Mouse (Mus musculus) forebrain, embryonic 13.5 days (tissue): ENCODE measurements at regions not wholly inside any gene's neighbourhood (a gene's known extent, or its start where the extent isn't known, plus 50 kb on each side); places are given as distances from the start of the nearest gene placed in this dataset.

Experiments
- ATAC-seq: fragments of 200-750 bp; cut with Nextera tagmentation; 2 replicates; pipeline ENCODE4 v1.8.0; 2017
- H3K27ac ChIP-seq: fragments of 300-500 bp; sonication (generic); 2 replicates; pipeline ENCODE4 v1.5.1; 2015; ENCODE audit warnings: inconsistent platforms, mild to moderate bottlenecking, moderate library complexity
- H3K27me3 ChIP-seq: fragments of 300-500 bp; sonication (generic); 2 replicates; pipeline ENCODE4 v1.6.1; 2015; ENCODE audit warnings: mild to moderate bottlenecking, inconsistent platforms
- H3K36me3 ChIP-seq: fragments of 300-500 bp; sonication (generic); 2 replicates; pipeline ENCODE4 v1.6.1; 2015; ENCODE audit warnings: mild to moderate bottlenecking, inconsistent platforms; ENCODE audit not compliant: poor library complexity, severe bottlenecking
- H3K4me1 ChIP-seq: fragments of 300-500 bp; sonication (generic); 2 replicates; pipeline ENCODE4 v1.6.1; 2015; ENCODE audit warnings: inconsistent platforms
- H3K4me2 ChIP-seq: fragments of 300-500 bp; sonication (generic); 2 replicates; pipeline ENCODE4 v1.6.1; 2015; ENCODE audit warnings: inconsistent platforms, mild to moderate bottlenecking, moderate library complexity
- H3K4me3 ChIP-seq: fragments of 300-500 bp; sonication (generic); 2 replicates; pipeline ENCODE4 v1.5.1; 2015; ENCODE audit warnings: mild to moderate bottlenecking, inconsistent platforms
- H3K9ac ChIP-seq: fragments of 300-500 bp; sonication (generic); 2 replicates; pipeline ENCODE4 v1.6.1; 2015; ENCODE audit warnings: mild to moderate bottlenecking, inconsistent platforms
- H3K9me3 ChIP-seq: fragments of 300-500 bp; sonication (generic); replicated peaks from 2 replicates; pipeline ENCODE4 v1.6.1; 2016; ENCODE audit warnings: inconsistent platforms
- WGBS: fragments of 180-500 bp; shearing (Covaris S2); methylation state at CpG from one replicate; pipeline ENCODE4 v1.1.7; 2015; 5-methylcytosine and 5-hydroxymethylcytosine counted together

GRCm38 (mm10) chr3:128014909-128015308, 118.8 kb upstream of the Fam241a start:
- ATAC-seq, result no peak
- H3K4me2 ChIP-seq, result no peak overlapping the region
- H3K9ac ChIP-seq, result no peak overlapping the region
- H3K27me3 ChIP-seq, result no peaks in the 10 kb centered on the region
- H3K27ac ChIP-seq, result no peak overlapping the region
- H3K36me3 ChIP-seq, result no peaks in the 10 kb centered on the region
- WGBS, result 89% methylated on average over 1 of the region's 1 CpGs
- H3K9me3 ChIP-seq, result no peaks in the 10 kb centered on the region
- no peak overlapping the region for H3K4me3 ChIP-seq
- H3K4me1 ChIP-seq, result no peaks in the 10 kb centered on the region

DNA sequence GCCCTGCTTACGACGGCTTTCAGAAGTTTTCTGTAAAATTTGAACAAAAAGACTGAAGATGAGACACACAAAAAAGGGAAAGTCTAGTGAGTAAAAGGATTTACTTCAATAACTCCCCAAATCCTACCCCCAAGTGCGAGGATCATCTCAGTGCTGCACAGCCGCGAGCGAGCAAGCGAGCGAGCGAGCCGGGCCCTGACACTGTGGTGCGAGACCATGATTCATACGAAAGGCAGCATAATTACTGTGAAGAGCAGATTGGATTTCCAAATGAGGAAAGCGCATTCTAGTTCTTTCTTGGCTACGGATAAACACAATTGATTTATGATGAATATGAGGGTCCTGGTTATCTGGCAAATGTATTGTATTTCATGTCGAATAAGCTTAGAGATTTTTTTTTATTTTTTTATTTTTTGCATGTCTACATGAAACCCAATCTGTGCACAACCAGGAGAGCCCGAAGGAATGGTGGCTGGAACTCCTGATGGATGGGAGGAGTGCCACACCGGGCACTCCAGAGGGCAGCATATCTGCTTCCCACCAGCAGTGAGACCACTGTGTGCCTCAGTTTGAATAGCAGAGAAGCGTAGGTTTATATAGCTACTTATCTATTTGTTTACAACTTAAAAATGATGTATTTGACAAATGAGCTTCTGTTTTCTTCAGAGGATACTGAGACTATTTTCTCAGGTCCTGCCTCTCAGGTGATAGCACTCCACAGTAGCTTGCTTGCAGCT, 106.9 kb upstream of the Fam241a start:
- no peak overlapping the region for H3K9ac ChIP-seq
- ATAC-seq, result no peak
- no peak overlapping the region for H3K4me3 ChIP-seq
- no peaks in the 10 kb centered on the region for H3K36me3 ChIP-seq
- H3K27ac ChIP-seq, result no peak overlapping the region
- no peaks in the 10 kb centered on the region for H3K9me3 ChIP-seq
- no peaks in the 10 kb centered on the region for H3K4me1 ChIP-seq
- no peak overlapping the region for H3K4me2 ChIP-seq
- no peaks in the 10 kb centered on the region for H3K27me3 ChIP-seq
- WGBS, result 84% methylated on average over 18 of the region's 18 CpGs

DNA sequence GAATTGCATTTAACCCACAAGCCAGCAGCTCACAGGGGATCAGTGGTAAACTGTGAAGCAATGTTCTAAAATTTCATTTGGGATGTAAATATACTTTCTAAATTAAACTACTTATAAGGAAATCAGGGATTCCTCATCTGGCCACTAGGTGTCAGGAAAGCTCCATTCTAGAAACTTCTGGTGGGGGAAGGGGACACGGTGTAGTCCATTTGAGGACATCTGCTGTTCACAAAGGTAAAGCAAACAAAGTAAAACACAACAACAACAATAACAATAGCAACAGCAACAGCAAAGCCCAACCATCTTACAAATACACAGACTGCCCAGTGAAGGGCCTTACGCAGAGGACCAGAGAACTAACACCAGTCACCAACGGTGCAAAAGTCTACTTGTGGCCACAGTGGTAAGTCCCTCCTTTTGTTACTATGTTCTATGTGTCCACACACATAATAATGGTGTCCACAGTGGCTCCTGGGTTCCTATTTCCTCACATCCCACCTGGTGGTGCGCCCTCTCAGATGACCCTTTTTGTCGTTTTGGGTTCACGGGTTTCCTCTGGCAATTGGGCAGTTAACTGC, 105.9 kb upstream of the Fam241a start:
- ATAC-seq, result peak; percentile 68
- 74% methylated on average over 6 of the region's 6 CpGs for WGBS

DNA sequence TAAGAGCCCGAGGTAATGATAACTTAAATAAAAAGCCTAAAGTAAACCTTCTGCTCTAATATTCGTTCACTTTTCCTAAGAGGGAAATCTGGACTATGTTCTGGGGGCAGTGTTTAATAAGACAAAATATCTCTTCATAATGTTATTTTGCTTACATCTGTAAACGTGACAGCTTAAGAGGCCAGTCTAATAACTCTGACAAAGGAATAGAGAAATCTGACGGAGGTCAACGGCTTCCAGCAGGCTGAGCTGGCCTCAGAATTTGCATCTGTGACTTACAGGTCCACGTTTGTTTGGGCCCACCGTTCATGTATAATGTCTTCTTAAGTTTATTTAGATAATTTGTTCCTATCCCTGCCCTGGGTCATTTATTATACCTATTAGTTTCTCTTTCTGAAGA, 99.6 kb upstream of the Fam241a start:
- Histone ChIP-seq H3K9me3 (no peaks in the 10 kb centered on the region), H3K27ac (no peak overlapping the region), H3K27me3 (no peaks in the 10 kb centered on the region), H3K9ac (no peak overlapping the region), H3K4me2 (no peak overlapping the region), H3K4me3 (no peak overlapping the region), H3K4me1 (no peaks in the 10 kb centered on the region), H3K36me3 (no peaks in the 10 kb centered on the region)
- 74% methylated on average over 7 of the region's 7 CpGs for WGBS
- no peak for ATAC-seq

More for the DNA sequence above, 105.9 kb upstream of the Fam241a start:
- Histone ChIP-seq H3K27me3 (no peaks in the 10 kb centered on the region), H3K27ac (no peak overlapping the region), H3K9me3 (no peaks in the 10 kb centered on the region), H3K4me3 (no peak overlapping the region), H3K4me1 (no peaks in the 10 kb centered on the region), H3K4me2 (no peak overlapping the region), H3K36me3 (no peaks in the 10 kb centered on the region), H3K9ac (no peak overlapping the region)

GRCm38 (mm10) chr3:127987583-127987982, 91.5 kb upstream of the Fam241a start:
- no peak for ATAC-seq
- H3K9me3 ChIP-seq, result no peaks in the 10 kb centered on the region
- H3K27me3 ChIP-seq, result no peaks in the 10 kb centered on the region
- H3K36me3 ChIP-seq, result no peaks in the 10 kb centered on the region
- H3K4me1 ChIP-seq, result no peaks in the 10 kb centered on the region
- H3K4me3 ChIP-seq, result no peak overlapping the region
- no peak overlapping the region for H3K9ac ChIP-seq
- 59% methylated on average over 6 of the region's 6 CpGs for WGBS
- H3K27ac ChIP-seq, result no peak overlapping the region
- no peak overlapping the region for H3K4me2 ChIP-seq

DNA sequence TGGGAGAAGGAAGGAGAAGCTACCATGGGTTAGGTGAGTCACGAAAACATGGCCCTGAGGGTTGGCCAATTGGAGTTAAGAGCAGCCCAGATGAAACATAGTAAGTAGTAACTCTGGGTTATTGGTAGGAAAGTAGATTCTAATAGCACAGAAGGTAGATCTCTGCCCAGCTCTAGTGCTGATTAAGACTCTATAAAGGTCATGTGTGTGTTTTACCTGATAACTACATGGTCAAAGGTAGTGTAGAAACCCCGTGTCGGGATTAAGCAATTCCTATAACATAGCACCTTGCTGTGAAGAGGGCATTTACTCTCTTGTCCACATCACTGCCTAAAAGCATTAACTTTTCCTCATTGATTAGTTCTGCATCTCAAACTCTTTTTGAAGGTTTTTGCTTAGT, 89.0 kb upstream of the Fam241a start:
- H3K4me3 ChIP-seq, result no peak overlapping the region
- no peaks in the 10 kb centered on the region for H3K36me3 ChIP-seq
- H3K27me3 ChIP-seq, result no peaks in the 10 kb centered on the region
- no peak overlapping the region for H3K27ac ChIP-seq
- no peaks in the 10 kb centered on the region for H3K9me3 ChIP-seq
- H3K4me1 ChIP-seq, result no peaks in the 10 kb centered on the region
- no peak for ATAC-seq
- H3K9ac ChIP-seq, result no peak overlapping the region
- no peak overlapping the region for H3K4me2 ChIP-seq
- 81% methylated on average over 3 of the region's 3 CpGs for WGBS

DNA sequence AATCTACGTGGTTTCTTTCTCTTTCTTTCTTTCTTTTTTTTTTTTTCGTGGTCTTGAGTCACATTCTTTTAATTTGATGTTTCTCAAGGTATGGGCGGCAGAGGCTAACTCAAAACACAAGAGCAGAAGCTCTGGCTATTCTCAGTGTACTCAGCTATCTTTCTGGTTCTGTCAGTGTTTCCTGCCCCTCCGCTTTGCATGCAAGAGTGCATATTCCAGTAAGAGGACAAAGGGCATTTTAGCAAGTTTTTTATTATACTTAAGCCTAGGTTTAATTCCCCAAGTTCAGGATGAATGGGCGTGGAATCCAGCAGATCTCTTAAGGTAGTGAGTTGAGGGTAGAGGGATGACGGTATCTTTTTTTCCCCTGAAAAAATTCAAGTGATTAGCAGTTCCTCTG, 81.1 kb upstream of the Fam241a start:
- no peaks in the 10 kb centered on the region for H3K4me1 ChIP-seq
- no peaks in the 10 kb centered on the region for H3K36me3 ChIP-seq
- H3K27me3 ChIP-seq, result no peaks in the 10 kb centered on the region
- H3K27ac ChIP-seq, result no peak overlapping the region
- no peak overlapping the region for H3K4me3 ChIP-seq
- no peak overlapping the region for H3K9ac ChIP-seq
- H3K9me3 ChIP-seq, result no peaks in the 10 kb centered on the region
- no peak overlapping the region for H3K4me2 ChIP-seq
- no peak for ATAC-seq
- WGBS, result 85% methylated on average over 6 of the region's 6 CpGs

DNA sequence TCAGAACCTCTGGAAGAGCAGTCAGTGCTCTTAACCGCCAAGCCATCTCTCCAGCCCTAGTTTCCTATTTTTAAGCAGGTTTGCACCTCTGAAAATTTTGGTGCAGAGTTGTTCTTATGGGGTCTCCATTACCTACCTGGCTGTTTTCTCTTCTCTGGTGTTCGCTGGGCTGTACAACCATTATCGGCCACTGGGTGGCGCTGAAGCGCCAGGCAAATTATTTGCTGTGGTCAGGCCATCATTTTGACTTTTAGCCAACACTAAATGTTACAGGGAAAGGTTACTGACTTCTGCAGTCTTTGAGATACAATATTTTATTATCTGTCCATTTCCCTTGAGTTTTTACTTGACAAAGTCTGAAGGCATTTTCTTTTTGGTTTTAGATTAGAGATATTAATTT, 74.8 kb upstream of the Fam241a start:
- H3K4me1 ChIP-seq, result no peaks in the 10 kb centered on the region
- ATAC-seq, result no peak
- WGBS, result 4% methylated on average over 5 of the region's 5 CpGs
- no peaks in the 10 kb centered on the region for H3K36me3 ChIP-seq
- H3K27me3 ChIP-seq, result no peaks in the 10 kb centered on the region
- H3K9ac ChIP-seq, result no peak overlapping the region
- no peaks in the 10 kb centered on the region for H3K9me3 ChIP-seq
- no peak overlapping the region for H3K4me3 ChIP-seq
- no peak overlapping the region for H3K4me2 ChIP-seq
- no peak overlapping the region for H3K27ac ChIP-seq

- no peak overlapping the region for H3K27ac ChIP-seq
- H3K36me3 ChIP-seq, result no peaks in the 10 kb centered on the region
- no peak for ATAC-seq
- no peak overlapping the region for H3K4me3 ChIP-seq
- H3K27me3 ChIP-seq, result no peaks in the 10 kb centered on the region
- H3K9ac ChIP-seq, result no peak overlapping the region
- no peaks in the 10 kb centered on the region for H3K9me3 ChIP-seq
- WGBS, result 71% methylated on average over 10 of the region's 10 CpGs
- H3K4me2 ChIP-seq, result no peak overlapping the region
- H3K4me1 ChIP-seq, result no peaks in the 10 kb centered on the region
Observed at GRCm38 (mm10) chr3:127967170-127967569, 71.0 kb upstream of the Fam241a start.

DNA sequence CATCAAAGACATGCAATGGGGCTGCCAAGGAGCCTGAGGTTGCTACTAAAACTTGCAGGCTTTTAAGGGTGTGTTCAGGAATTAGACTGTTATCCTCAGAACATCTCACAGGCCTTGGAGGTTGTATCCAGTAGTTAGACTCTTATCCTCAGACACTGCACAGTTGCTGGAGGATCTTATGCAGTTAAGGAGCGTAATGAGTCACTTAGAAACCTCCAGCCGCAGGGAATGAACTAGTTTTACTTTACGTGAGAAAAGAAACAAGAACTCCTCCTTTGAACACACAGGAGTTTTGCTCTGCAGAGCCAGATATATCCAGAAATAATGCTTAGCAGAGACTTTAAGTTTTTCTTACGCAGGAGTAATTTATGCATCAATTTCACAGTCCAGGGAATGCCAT, 70.1 kb upstream of the Fam241a start:
- Histone ChIP-seq H3K4me1 (no peaks in the 10 kb centered on the region), H3K27me3 (no peaks in the 10 kb centered on the region), H3K9me3 (no peaks in the 10 kb centered on the region), H3K4me3 (no peak overlapping the region), H3K9ac (no peak overlapping the region), H3K4me2 (no peak overlapping the region), H3K36me3 (no peaks in the 10 kb centered on the region), H3K27ac (no peak overlapping the region)
- 88% methylated on average over 4 of the region's 4 CpGs for WGBS
- no peak for ATAC-seq

GRCm38 (mm10) chr3:127958919-127959684, 63.0 kb upstream of the Fam241a start:
- no peak overlapping the region for H3K9ac ChIP-seq
- 0 out of 2 replicates have a peak overlapping the region, but pooled peaks have one; percentile 16 for H3K4me2 ChIP-seq
- no peaks in the 10 kb centered on the region for H3K27me3 ChIP-seq
- no peaks in the 10 kb centered on the region for H3K36me3 ChIP-seq
- no peaks in the 10 kb centered on the region for H3K9me3 ChIP-seq
- peak overlapping the region; percentile 14 for H3K27ac ChIP-seq
- ATAC-seq, result peak; percentile 90
- peaks cover 7% of the 10 kb centered on the region for H3K4me1 ChIP-seq
- 6% methylated on average over 13 of the region's 13 CpGs for WGBS
- H3K4me3 ChIP-seq, result no peak overlapping the region

DNA sequence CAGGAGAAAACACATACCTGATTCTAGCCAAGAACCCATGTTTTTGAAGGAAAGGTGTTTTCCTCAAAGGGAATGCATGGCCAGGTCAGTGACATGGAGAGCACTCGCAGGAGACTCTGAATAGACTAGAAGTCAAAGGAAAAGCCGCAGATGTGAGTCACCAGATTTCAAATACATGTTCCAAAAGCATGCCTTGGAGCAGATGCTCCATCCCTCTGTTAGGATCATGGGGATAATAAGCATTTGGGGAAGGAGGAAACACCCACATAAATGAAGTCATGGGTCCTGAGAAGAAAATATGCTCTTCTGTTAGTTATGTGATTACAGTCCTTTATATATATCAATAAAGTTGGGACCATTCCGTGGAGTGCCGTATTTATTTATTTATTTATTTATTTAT, 58.7 kb upstream of the Fam241a start:
- 94% methylated on average over 4 of the region's 4 CpGs for WGBS
- Histone ChIP-seq H3K4me2 (no peak overlapping the region), H3K36me3 (no peaks in the 10 kb centered on the region), H3K9me3 (no peaks in the 10 kb centered on the region), H3K4me3 (no peak overlapping the region), H3K27ac (no peak overlapping the region), H3K4me1 (peaks cover 7% of the 10 kb centered on the region), H3K9ac (no peak overlapping the region), H3K27me3 (no peaks in the 10 kb centered on the region)
- ATAC-seq, result no peak
